Mouse (Mus musculus) cerebellum, adult 11-12 months (tissue): Measurements from ENCODE around the gene Slc12a5.
A peak's percentile ranks its signal among the peaks of the same experiment; 100 is the strongest.

Experiments
- DNase-seq: peaks from one replicate; pipeline ENCODE4 v3.0.0; 2022

Slc12a5 gene

DNA sequence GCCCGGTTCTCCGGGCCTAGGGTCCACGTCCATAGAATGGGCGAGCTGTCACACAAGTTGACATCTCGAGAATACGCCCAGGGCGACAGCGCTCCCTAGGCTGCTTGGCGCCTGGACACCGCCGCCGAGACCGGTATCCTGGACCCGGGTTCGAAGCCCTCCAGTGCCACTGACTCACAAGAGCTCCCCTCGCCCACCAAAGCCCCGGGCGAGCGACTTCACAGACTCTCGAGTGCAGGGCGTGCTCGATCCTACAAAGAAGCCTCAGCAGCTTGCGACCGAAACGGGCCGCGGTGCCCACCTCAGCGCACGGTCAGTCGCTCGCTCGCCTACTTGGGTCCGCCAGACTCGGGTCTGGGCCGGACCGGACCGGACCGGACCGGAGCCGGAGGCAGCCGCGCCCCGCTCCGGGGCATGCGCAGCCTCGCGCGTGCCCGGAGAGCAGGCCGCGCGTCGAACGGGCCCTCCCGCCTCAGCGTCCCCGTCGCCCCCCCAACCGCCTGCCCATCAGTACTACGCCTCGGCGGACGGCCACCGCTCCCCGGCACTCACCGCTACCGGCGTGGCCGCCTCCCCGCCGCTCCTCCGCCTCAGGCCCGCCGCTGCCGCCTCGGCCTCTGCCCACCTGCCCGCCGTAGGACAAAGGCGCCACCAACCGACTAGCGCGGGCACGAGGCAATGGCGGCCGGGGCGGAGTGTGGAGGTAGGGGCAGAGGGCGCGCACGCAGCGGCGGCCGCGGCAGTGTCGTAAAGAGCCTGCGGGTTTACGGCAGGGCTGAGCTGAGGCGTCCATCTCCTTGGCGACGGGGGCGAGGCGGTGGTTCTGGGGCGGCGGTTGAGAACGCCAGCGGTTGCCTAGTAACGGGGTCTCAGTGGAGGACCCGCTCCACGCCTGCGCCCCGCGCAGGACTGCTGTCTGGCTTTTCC lies 73.8 kb downstream of the Slc12a5 start, which contains the start of gene Ncoa5:
Gene Ncoa5, minus strand, starts transcription at position 737 of the 927 bp plus-strand sequence.
- DNase-seq = peak; percentile 96

DNA sequence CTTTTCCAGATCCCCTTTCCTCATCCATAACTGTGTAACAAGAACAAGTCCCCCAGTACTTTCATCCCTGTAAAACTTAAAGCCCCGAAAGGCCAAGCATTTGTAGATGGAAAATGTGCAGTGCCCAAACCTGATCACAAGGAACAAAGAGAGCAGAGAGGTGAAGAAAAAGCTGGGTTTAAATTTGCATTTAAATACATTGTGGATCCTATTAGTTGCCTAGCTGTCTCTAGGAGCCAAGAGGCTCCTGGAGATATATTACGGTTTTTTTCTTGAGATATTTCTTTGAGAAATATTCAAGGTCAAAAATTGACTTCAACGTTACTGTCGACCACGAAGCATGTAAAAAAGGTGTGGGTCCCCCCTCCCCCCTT lies 74.4 kb downstream of the Slc12a5 start:
- no peak for DNase-seq

DNA sequence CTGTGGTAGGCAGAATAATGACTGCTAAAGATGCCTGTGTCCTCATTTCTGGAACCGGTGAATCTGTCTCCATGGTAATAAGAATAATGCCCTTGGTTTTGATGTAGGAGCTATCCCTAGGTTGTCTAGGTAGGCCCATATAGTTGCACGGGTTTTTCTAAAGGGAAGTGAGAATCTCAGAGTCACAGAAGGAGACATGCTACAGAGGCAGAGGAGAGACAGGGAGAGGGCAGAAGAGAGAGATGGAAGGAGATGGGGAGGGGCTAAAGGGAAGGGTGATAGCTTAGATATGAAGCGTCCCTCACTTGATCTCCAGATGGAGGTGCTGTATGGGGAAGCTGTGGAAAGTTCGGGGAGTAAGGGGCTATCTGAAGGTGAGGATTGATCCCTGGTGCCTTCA lies 76.8 kb downstream of the Slc12a5 start:
- DNase-seq = no peak

DNA sequence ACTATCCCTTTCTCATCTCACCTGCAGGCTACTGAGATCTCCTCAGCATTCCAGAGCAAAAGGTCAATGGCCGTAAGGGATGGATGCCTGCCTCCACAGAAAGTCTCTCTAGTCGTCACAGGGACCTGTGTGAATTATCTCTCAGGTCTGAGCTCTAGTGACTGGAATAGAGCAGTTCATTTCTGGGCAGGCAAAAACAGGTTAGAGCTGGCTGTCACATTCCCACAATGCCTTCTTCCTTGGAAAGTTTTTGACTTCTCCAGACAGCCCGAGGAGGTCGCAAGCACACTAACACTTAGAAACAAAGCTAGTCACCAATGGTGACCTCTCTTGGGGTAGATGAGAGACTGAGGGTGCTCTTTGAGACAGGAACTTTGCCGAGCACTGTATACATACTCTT lies 81.5 kb downstream of the Slc12a5 start:
- DNase-seq = no peak

DNA sequence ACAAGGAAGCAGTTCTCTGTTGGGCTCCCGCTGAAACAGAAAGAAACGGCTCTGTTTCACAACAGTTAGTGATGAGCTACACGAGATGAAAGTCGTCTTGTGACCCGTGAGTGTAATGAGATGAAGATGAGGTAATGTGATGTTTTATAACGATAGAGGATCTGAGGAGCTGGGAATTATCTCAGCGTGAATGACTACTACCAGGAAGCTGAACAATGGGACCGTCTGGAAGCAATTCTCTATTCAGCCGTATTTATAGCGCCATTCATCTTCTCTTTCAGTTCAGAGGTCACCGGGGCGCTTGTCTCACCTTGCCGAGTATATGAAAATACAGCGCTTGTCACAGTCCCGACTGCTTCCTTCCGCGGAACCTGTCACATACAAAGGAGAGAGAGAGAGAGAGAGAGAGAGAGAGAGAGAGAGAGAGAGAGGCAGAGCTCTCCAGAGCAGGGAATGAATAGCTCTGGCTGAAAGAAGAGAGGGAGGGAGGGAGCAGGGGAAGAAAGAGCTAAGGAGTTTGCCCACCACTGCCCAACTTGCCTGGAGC lies 82.6 kb downstream of the Slc12a5 start:
- no peak for DNase-seq

DNA sequence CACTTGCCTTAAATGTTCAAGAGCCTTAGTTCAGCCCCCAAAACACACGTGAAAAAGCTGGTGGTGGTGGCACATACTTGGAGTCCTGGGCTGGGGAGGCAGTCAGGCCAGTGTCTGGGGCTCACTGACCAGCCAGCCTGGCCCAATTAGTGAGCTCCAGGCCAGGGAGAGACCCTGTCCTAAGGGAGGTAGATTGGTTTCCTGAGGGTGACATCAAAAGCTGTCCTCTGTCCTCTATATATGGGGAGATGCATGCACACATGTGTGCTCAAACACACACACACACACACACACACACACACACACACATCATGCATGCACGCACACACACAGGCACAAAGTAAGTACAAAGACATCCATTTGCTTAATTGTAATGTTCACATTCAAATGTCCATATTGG lies 83.1 kb downstream of the Slc12a5 start:
- DNase-seq = no peak

DNA sequence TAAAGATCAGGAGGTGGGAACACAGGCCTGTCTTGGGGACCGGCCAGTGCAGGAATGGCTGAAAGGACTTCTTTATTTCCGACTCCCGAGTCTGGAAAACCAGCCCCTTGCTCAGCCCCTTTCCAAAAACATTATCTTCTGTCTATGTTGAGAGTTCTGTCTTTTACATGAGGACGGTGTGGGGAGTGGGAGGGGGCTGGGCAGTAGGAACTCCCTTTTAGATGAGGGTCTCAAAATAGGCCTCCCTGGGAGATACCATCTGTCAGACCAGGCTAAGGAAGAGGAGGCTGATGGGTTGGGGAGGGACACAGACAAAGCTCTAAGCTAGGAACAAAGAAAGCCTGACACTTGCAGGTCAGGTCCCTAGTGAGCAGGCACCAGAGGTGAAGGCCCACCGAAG lies 88.4 kb downstream of the Slc12a5 start:
- DNase-seq = no peak
